ENCODE assay signal across 8 mouse cellular contexts in genomic region chr7:122390200-122390599, GRCm38 (mm10).
A peak's percentile ranks its signal among the peaks of the same experiment; 100 is the strongest.
DNase-seq lines count a peak whose midpoint lies in the region; ATAC-seq lines count a peak whose summit lies in the region.
"Had no signal": no experiment of that assay in that cellular context is flagged by ENCODE, and none has a peak within 500 bp of the region (broad histone marks: within the 10 kb centered on the region; RNA-seq: fewer than 3 reads in every experiment).

No protein-coding gene starts in this region.

- WGBS in hindbrain, embryonic 12.5 days: 49% methylated on average over 5 of the region's 5 CpGs
- WGBS in midbrain, embryonic 15.5 days: 38% methylated on average over 5 of the region's 5 CpGs

- no peaks in the 10 kb centered on the region for H3K27me3 ChIP-seq in hindbrain, embryonic 12.5 days
- H3K27me3 ChIP-seq in midbrain, embryonic 15.5 days (replicated peaks): no peaks in the 10 kb centered on the region
- H3K27me3 ChIP-seq: neural tube, embryonic 12.5 days had no signal

- H3K36me3 ChIP-seq in hindbrain, embryonic 12.5 days: no peaks in the 10 kb centered on the region
- no peaks in the 10 kb centered on the region for H3K36me3 ChIP-seq in midbrain, embryonic 15.5 days (replicated peaks)
- H3K36me3 ChIP-seq: neural tube, embryonic 12.5 days had no signal

- no peak overlapping the region for H3K4me3 ChIP-seq in hindbrain, embryonic 12.5 days
- H3K4me3 ChIP-seq in midbrain, embryonic 15.5 days: no peak overlapping the region
- H3K4me3 ChIP-seq: neural tube, embryonic 12.5 days had no signal

- peak; percentile 74 for ATAC-seq in hindbrain, embryonic 12.5 days (ENCODE audit: low FRiP score)
- peak; percentile 67 for ATAC-seq in midbrain, embryonic 15.5 days (replicated peaks)

- H3K9ac ChIP-seq in hindbrain, embryonic 12.5 days: no peak overlapping the region
- H3K9ac ChIP-seq in midbrain, embryonic 15.5 days: no peak overlapping the region
- H3K9ac ChIP-seq: neural tube, embryonic 12.5 days had no signal

- H3K27ac ChIP-seq in hindbrain, embryonic 12.5 days: peak overlapping the region; percentile 69
- peak overlapping the region; percentile 63 for H3K27ac ChIP-seq in midbrain, embryonic 15.5 days
- H3K27ac ChIP-seq: neural tube, embryonic 12.5 days had no signal

- DNase-seq in A20 (ENCODE audit: low read depth, low spot score): peak; percentile 39
- DNase-seq in B cell, adult 2 months: peak; percentile 50 to 54
- DNase-seq in gastrocnemius, adult 8-10 months (ENCODE audit: low spot score in 2 of 2): no peak
- no peak for DNase-seq in gastrocnemius, adult 18-20 months (ENCODE audit: low spot score)
- DNase-seq in right cerebral cortex, postnatal 25 days: no peak

- no peaks in the 10 kb centered on the region for H3K9me3 ChIP-seq in hindbrain, embryonic 12.5 days (replicated peaks)
- no peaks in the 10 kb centered on the region for H3K9me3 ChIP-seq in midbrain, embryonic 15.5 days
- H3K9me3 ChIP-seq: neural tube, embryonic 12.5 days had no signal

- no peak overlapping the region for H3K4me2 ChIP-seq in hindbrain, embryonic 12.5 days (replicated peaks)
- H3K4me2 ChIP-seq in midbrain, embryonic 15.5 days: no peak overlapping the region
- H3K4me2 ChIP-seq: neural tube, embryonic 12.5 days had no signal

- peaks cover 25% of the 10 kb centered on the region for H3K4me1 ChIP-seq in hindbrain, embryonic 12.5 days
- peaks cover 23% of the 10 kb centered on the region for H3K4me1 ChIP-seq in midbrain, embryonic 15.5 days

Comparison
In these comparisons a context has a peak if more than half of its experiments do, and no peak if none do; other contexts are left out.
1. DNase-seq: peak in A20 (single experiment) and B cell, adult 2 months (2 of 2); none in gastrocnemius, adult 8-10 months (0 of 2), gastrocnemius, adult 18-20 months (single experiment) and right cerebral cortex, postnatal 25 days (single experiment).